Mouse (Mus musculus) heart, postnatal 25 days (tissue): Measurements from ENCODE around the gene Setd1b. TPM values are rescaled to one million over a fixed set of nuclear protein-coding genes. Genes with fewer than 3 reads are reported as not detected.
"Not testable (repeated sequence)": the region's sequence is repeated elsewhere in the genome, so short reads cannot be mapped to it uniquely, and the experiment has no call there.

Experiments
- DNase-seq: peaks from one replicate; pipeline ENCODE4 v3.0.0; 2022; ENCODE audit warnings: low spot score
- intact Hi-C: fragments of 180-260 bp; cut with DNase I; formaldehyde crosslinking; loops from one replicate; pipeline ENCODE4 v1.15.1; 2025
- total RNA-seq, 2 experiments: library from RNA; stranded (reverse); gene quantifications; 2 replicates each; pipeline ENCODE4 v1.2.3; 2021

Setd1b gene
- total RNA-seq, 2 experiments from 2014 or later, result 14.4 to 18.4 TPM

DNA sequence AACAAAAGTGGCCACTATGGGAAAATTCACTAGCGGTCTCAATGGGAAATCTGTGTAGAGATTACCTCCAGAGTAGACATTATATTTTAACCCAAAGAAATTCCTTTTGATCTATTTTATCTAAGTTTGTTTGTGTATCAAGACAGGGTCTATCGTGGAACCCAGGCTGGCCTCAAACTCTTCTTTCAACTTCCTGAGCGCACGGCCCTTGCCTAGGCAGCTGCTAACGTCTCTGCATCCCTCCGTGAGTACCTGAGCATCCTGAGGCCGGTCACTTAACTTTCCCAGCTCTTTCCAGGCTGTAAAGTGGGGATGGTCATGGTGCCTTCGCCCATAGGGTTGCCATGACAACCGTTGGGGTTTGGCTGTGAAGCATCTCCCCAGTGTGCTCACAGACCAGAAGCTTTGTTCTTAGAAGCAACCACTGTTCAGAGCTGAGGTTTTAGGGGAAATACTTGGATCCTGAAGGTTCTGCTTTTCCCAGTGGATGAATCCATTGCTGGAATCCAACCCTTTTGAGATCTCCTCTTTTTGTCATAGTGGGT lies 50.7 kb downstream of the Setd1b start:
- no peak for DNase-seq
- intact Hi-C loops, result no loop called here

DNA sequence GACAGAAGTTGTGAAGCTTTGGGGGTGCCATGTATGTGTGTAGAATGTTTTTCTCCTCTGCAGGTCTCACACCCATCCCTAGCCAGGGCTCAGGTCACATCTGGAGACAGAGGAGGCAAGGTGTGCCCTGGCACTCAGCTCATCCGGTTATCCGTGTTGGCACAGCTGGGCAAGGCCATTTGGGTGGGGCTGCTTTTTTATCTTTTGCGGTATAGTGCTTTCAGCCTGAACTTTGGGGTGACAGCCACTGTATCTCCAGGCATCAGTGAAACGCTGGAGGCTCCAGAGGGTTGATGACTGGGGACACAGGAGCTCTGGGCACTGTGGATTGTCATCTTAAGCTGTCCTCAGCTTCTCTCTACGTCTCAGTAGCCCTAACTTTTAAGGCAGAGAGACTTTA lies 51.4 kb downstream of the Setd1b start:
- DNase-seq, result no peak
- intact Hi-C loops, result no loop called here

DNA sequence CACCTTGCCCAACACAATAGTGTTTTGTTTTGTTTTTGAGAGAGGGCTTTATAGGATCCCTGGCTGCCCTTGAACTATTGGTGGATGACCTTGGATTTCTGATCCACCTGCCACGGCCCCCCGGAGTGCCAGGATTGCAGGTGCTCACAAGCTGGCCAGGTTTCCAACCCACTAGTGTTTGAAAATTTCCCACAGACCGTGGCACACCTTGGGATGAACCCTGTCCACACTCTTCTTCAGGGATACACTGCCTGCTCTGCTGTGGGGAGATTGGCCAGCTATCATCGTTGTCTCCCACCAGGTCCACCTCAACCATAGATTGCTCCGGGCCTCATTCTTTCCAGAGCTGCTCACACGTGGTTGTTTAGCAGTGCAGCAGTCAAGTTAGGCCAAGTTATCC lies 52.9 kb downstream of the Setd1b start:
- no peak for DNase-seq
- intact Hi-C loops, result no loop called here

DNA sequence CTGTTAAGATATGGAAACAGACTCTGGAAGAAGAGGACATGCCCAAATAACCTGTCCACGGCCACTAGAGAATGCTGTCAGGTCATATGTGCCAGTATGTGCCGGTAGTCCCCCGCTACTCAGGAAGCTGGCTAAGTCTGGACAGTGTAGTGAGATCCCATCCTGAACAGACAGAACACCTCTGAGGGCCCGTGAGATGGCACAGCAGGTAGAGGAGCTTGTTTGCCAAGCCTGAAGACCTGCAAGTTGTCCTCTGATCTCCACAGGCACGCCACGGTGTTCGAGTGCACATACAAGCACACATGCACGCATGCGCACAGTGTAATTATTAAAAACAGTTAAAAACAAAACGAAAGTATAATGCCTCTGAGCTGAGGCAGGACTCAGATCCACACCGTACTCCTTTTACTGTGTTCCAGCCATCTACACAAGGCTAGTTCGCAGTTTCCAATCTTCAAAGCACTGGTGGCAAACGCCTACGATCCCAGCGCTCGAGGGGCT lies 53.6 kb downstream of the Setd1b start:
- intact Hi-C loops, result no loop called here
- DNase-seq, result no peak

DNA sequence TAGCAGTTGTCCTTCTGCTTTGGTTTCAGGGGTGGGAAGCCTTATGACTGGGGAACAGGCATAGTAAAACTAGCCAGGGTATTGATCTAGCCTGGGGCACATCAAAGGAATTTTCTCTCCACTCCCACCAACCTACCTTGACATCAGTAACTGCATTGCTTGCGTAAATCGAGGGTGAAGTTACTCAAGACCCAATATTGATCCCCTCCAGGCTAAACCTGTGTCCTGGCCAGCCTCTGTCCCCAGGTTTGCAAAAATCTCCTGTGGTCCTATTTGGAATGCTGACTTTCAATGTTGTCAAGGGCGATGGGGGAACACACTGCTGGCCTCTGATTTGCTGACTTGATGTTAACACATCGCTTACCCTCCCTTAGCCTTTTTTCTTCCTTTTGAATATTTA lies 54.8 kb downstream of the Setd1b start:
- DNase-seq, result no peak
- intact Hi-C loops, result no loop called here

DNA sequence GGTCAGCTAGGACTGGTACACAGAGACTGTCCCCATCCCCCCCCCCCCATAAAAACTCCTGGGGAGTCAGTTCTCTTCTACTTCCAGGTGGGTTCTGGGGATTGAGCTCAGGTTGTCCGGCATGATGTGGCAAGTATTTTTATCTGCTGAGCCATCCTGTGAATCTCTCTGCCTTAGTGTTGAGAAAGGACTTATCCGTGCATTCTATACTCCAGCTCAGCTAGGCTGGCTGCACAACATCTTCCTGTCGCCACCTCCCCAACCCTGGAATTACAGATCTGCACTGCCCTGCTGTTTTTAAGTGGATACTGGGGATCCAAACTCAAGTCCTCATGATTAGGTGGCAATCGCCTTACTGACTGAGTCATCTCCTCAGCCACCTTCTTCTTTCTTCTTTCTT lies 56.5 kb downstream of the Setd1b start:
- no peak for DNase-seq
- intact Hi-C loops, result no loop called here

DNA sequence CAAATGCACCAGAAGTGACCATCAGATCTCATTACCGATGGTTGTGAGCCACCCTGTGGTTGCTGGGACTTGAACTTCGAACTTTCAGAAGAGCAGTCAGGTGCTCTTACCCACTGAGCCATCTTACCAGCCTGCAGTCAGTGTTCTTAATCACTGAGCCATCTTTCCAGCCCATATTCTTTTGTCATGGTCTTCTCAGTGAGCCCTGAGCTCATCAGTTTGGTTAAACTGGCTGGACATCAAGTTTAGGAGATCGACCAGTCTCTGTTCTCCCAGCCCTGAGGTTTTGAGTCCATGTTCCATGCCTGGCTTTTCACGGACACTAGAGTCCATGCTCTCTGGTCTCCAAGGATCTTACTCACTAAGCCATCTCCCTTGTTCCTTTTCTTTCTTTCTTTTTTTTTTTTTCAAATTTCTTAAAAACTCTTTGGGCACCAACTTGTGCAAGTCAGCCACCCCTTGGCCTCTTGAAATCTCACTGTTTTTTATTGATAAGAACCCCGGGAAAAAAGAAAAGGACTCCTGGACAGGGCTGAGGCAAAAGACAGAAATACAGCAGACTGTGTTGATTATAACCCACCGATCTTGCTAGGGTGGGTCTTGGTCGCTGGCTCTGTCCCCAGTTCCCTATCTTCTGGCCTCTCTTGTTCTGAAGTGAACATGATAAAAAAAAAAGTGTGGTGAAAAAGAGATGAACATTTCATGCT lies 59.0 kb downstream of the Setd1b start:
- DNase-seq, intact Hi-C loops: not testable (repeated sequence)

DNA sequence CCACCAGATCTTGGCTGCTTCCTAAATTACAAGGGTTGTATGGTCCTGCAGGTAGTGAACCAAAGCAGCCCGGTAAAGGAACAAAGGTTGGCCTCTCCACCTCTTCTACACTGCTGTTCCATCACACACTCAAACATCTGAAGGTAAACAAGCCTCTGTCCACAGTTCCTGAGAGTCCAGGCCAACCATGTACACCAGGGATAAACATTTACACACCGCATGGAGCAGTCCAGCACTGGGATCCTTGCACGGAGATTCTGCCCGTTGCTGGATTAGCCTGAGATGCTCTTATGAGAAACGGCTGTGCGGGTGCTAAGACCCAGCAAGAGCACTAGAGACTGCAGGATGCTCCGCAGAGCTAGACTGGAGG lies 59.5 kb downstream of the Setd1b start:
- intact Hi-C loops, result no loop called here
- DNase-seq, result no peak

DNA sequence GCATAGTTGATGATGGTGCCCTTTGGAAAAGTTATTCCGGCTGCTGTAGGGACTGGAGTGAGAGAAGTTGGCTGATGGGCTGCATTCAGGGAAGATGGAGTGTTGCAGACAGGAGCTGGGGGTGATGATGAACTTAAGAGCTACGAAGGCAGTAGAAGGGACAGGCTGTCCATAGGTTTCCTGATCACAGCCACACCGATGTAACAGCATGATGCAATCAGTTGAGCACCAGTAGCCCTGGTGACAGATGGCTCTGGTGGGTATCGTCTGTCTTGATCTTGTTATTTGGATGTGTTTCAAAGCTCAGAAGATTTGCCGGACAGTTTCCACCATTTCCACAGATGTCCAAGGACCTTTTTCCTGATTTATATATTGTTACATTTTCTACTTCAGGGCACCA lies 60.0 kb downstream of the Setd1b start:
- intact Hi-C loops, result no loop called here
- DNase-seq, result no peak

DNA sequence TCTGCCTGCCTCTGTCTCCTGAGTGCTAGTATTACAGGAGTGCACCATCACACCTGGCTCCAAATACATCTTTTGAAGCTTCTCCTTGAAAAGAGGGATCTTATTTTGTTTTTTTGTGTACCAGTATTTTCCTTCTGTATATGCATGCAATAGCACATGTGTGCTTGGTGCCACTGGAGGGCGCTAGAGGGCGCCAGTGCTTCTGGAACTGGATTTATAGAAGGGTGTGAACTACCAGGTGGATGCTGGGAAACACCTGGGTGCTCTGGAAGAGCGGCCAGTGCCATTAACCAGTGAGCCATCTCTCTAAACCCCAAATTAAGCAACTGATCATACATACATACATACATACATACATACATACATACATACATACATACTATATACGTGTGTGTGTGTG lies 60.8 kb downstream of the Setd1b start:
- DNase-seq, intact Hi-C loops: not testable (repeated sequence)

DNA sequence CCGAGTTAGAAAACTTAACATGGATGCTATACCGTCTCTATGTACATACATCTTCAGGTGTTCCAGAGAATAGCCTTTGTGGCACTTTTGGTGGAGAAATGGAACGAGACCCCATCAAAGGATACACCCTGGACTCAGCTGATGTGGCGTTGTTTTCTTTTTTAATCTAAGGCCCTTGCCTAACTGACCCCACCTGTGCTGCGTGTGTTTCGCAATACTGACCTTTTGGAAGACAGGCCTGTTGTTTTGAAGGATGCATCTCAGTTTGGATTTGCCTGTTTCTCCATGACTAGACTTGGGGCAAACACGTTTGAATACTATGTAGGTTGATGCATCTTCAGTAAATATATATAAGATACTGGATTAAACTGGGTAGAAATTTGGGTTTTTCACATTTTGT lies 61.6 kb downstream of the Setd1b start:
- DNase-seq, intact Hi-C loops: not testable (repeated sequence)

Other genes with a start within 250 kb of the Setd1b start
- 10 to 100 TPM; 15.4 to 16.8 TPM for gene Kdm2b, start 152.4 kb upstream of the Setd1b start, total RNA-seq
- gene Orai1, start 127.1 kb upstream of the Setd1b start, total RNA-seq, result 10 to 100 TPM; 15.1 to 16.1 TPM
- not detected for gene Morn3, start 95.2 kb upstream of the Setd1b start, total RNA-seq
- gene Tmem120b, start 73.8 kb upstream of the Setd1b start, total RNA-seq, result 10 to 100 TPM in 1 of 2 experiments, 1 to 10 TPM in 1; 8.6 to 10.6 TPM
- under 1 TPM; 0.36 to 0.45 TPM for gene Rhof, start 9.5 kb upstream of the Setd1b start, total RNA-seq
- 10 to 100 TPM; 15.6 to 16.7 TPM for gene Psmd9, start 27.2 kb downstream of the Setd1b start, total RNA-seq
- not detected for gene Hpd, start 40.5 kb downstream of the Setd1b start, total RNA-seq
- gene Wdr66, start 109.9 kb downstream of the Setd1b start, total RNA-seq, result under 1 TPM; 0.81 to 0.98 TPM
- 1 to 10 TPM; 8.6 to 9.5 TPM for gene Bcl7a, start 201.6 kb downstream of the Setd1b start, total RNA-seq